Mouse (Mus musculus) heart, embryonic 14.5 days (tissue): ENCODE data around the gene Trpm3. TPM values are rescaled to one million over a fixed set of nuclear protein-coding genes. Genes with fewer than 3 reads are reported as not detected.

Experiments
- ATAC-seq: fragments of 200-750 bp; cut with Nextera tagmentation; 2 replicates; pipeline ENCODE4 v1.8.0; 2017; ENCODE audit warnings: low read depth, moderate TSS enrichment; ENCODE audit not compliant: insufficient number of reproducible peaks, insufficient read depth, low FRiP score
- H3K27ac ChIP-seq, 2 experiments: fragments of 200-500 bp in 1 of 2; fragments of 300-500 bp in 1 of 2; sonication (generic) in 1 of 2; replicated peaks in 1 of 2; 2 replicates each; pipeline ENCODE4 v1.5.1; 2012 to 2014; ENCODE audit warnings: low read depth in 2 of 2, low read length in 2 of 2, control low read depth in 1 of 2, mild to moderate bottlenecking in 1 of 2, mixed read lengths in 1 of 2; ENCODE audit not compliant: control insufficient read depth in 1 of 2, insufficient read depth in 1 of 2
- H3K27me3 ChIP-seq: fragments of 300-500 bp; sonication (generic); 2 replicates; pipeline ENCODE4 v1.6.1; 2014; ENCODE audit warnings: mild to moderate bottlenecking, low read length, control low read depth; ENCODE audit not compliant: control insufficient read depth, insufficient read depth
- H3K36me3 ChIP-seq: fragments of 300-500 bp; sonication (generic); 2 replicates; pipeline ENCODE4 v1.6.1; 2014; ENCODE audit warnings: mild to moderate bottlenecking, control low read depth, low read length, mixed read lengths; ENCODE audit not compliant: control insufficient read depth, insufficient read depth
- H3K4me1 ChIP-seq, 2 experiments: fragments of 200-500 bp in 1 of 2; fragments of 300-500 bp in 1 of 2; sonication (generic) in 1 of 2; 2 replicates each; pipeline ENCODE4 v1.6.1; 2012 to 2014; ENCODE audit warnings: low read length in 2 of 2, control low read depth in 1 of 2, mixed read lengths in 1 of 2; ENCODE audit not compliant: control insufficient read depth in 2 of 2, insufficient read depth in 2 of 2
- H3K4me2 ChIP-seq: fragments of 300-500 bp; sonication (generic); 2 replicates; pipeline ENCODE4 v1.6.1; 2014; ENCODE audit warnings: mild to moderate bottlenecking, low read length
- H3K4me3 ChIP-seq, 2 experiments: fragments of 200-500 bp in 1 of 2; fragments of 300-500 bp in 1 of 2; sonication (generic) in 1 of 2; 2 replicates each; pipeline ENCODE4 v1.5.1; 2012 to 2014; ENCODE audit warnings: low read length in 2 of 2, mild to moderate bottlenecking in 2 of 2, control low read depth in 1 of 2, low read depth in 1 of 2, moderate library complexity in 1 of 2; ENCODE audit not compliant: control insufficient read depth in 1 of 2, insufficient read depth in 1 of 2
- H3K9ac ChIP-seq: fragments of 300-500 bp; sonication (generic); 2 replicates; pipeline ENCODE4 v1.6.1; 2014; ENCODE audit warnings: mild to moderate bottlenecking, low read length
- H3K9me3 ChIP-seq: fragments of 300-500 bp; sonication (generic); 2 replicates; pipeline ENCODE4 v1.6.1; 2016; ENCODE audit warnings: low read length, control low read depth; ENCODE audit not compliant: control insufficient read depth
- WGBS: fragments of 180-500 bp; shearing (Covaris S2); extraction: QIAGEN DNeasy Blood & Tissue Kit; methylation state at CpG from one replicate; pipeline ENCODE4 v1.1.7; 2014; 5-methylcytosine and 5-hydroxymethylcytosine counted together
- polyA plus RNA-seq: library from polyadenylated mRNA; unstranded; fragments of >200 nt; fragmentation: Nextera tagmentation; extraction: Ambion mirVana; gene quantifications from 2 replicates; pipeline ENCODE4 v1.2.1, GENCODE M21; 2014

Trpm3 gene
- polyA plus RNA-seq, 1 experiment from 2014 or later, result 1.2 TPM

DNA sequence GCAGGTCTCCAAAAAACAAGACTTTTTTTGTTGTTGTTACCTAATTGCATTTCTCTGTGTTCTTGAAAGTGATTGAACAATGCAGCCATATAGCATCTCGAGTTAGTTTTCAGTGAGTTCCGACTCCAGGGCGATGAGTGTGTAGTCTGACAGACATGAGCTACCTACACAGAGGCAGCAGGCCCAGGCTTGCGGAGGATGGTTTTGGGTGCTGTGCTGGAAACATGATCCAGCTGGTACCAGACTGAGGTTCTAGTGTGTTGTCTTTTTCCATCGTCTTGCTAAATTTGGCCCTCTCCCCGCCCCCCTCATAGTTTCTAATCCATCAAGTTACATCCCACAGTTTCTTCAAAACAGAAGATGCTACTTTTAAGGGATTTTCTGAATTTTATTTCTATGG, 110.2 kb downstream of the Trpm3 start:
- H3K27me3 ChIP-seq, result no peaks in the 10 kb centered on the region
- H3K4me1 ChIP-seq, result no peaks in the 10 kb centered on the region
- H3K9ac ChIP-seq, result no peak overlapping the region
- no peaks in the 10 kb centered on the region for H3K36me3 ChIP-seq
- no peak overlapping the region for H3K4me2 ChIP-seq
- H3K4me3 ChIP-seq, result no peak overlapping the region
- no peaks in the 10 kb centered on the region for H3K9me3 ChIP-seq
- 64% methylated on average over 6 of the region's 6 CpGs for WGBS
- ATAC-seq, result no peak
- no peak overlapping the region for H3K27ac ChIP-seq

DNA sequence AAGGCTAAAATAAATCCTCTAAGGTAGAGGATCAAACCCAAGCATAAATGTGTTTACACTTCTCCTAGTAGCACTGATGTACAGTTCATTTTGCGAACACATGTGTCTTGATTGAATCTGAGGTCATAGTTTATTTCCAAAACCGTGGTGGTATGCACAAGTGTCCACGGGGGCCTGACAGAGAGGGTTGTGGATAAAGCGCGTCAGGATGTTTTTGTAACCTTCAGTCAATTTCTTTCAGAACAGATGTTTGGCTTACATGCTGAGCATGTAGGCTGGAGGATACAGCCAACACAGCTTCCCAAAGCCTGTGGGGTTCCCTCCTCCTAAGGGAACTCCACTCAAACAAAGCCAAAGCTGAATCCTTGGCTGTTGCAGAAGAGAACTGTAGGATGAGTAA, 134.1 kb downstream of the Trpm3 start:
- no peak overlapping the region for H3K4me2 ChIP-seq
- H3K4me3 ChIP-seq, result no peak overlapping the region
- no peaks in the 10 kb centered on the region for H3K4me1 ChIP-seq

DNA sequence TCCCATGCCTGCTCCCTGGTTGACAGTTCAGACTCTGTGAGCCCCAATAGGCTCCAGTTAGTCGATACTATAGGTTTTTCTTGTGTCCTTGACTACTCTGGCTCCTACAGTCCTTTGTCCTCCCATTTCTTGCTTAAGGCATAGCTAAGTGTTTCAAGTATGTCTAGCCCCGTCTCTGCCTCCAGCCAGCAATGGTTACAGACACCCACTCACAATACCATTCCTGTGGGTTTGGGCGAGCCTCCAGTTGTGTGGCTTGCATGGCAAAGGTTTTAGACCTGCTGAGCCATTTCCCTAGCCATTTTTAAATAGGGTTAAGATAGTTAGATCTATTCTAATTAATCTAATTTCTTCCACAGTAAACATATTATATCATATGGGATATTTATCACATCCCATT, 145.8 kb downstream of the Trpm3 start:
- Histone ChIP-seq H3K9ac (no peak overlapping the region), H3K36me3 (no peaks in the 10 kb centered on the region), H3K4me1 (no peaks in the 10 kb centered on the region), H3K4me3 (no peak overlapping the region), H3K9me3 (no peaks in the 10 kb centered on the region), H3K27ac (no peak overlapping the region), H3K4me2 (no peak overlapping the region), H3K27me3 (no peaks in the 10 kb centered on the region)
- no peak for ATAC-seq
- WGBS, result 72% methylated on average over 3 of the region's 3 CpGs

More for the DNA sequence above, 134.1 kb downstream of the Trpm3 start:
- Histone ChIP-seq H3K27ac (no peak overlapping the region), H3K9me3 (no peaks in the 10 kb centered on the region), H3K27me3 (no peaks in the 10 kb centered on the region), H3K36me3 (no peaks in the 10 kb centered on the region), H3K9ac (no peak overlapping the region)
- no peak for ATAC-seq
- 54% methylated on average over 5 of the region's 5 CpGs for WGBS

DNA sequence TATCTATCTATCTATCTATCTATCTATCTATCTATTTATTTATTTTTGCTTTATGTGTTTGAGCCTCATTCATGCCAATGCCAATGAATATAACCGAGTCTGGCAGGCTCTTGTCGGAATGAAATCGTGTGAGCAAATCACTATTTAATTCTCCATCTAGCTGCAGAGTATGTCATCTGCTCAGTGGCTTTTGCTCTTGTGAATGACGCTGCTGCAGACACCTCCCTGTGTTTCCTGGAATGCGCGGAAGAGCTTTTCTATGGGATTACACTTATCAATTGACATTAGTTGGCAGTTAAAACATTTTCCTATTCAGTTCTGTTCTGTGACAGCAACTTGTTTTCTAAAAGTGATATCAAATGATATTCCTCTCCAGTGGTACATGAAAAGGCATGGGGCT, 153.8 kb downstream of the Trpm3 start:
- H3K9ac ChIP-seq, result no peak overlapping the region
- H3K4me1 ChIP-seq, result no peaks in the 10 kb centered on the region
- no peaks in the 10 kb centered on the region for H3K9me3 ChIP-seq
- no peak for ATAC-seq
- 69% methylated on average over 6 of the region's 6 CpGs for WGBS
- no peaks in the 10 kb centered on the region for H3K27me3 ChIP-seq
- H3K4me2 ChIP-seq, result no peak overlapping the region
- H3K36me3 ChIP-seq, result no peaks in the 10 kb centered on the region
- H3K4me3 ChIP-seq, result no peak overlapping the region
- no peak overlapping the region for H3K27ac ChIP-seq

DNA sequence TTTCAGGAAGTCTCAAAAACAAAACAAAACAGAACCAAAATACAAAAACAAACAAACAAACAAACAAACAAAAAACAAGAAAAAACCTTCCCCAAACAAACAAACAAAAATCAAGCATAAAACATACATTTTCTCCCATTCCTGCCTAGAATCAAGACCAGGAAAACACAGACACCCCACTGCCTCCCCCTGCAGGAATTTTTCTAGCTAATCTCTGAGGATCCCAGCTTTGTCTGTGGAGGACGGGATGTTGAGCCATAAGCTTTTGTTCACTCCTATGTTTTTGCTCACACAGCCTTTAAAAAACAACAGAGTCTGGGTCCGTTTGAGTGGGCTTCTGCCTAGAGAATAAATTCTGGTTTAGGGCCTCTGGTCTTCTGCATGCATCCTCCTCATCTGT, 162.1 kb downstream of the Trpm3 start:
- no peak overlapping the region for H3K27ac ChIP-seq
- no peak overlapping the region for H3K4me3 ChIP-seq
- no peaks in the 10 kb centered on the region for H3K36me3 ChIP-seq
- no peak for ATAC-seq
- no peaks in the 10 kb centered on the region for H3K9me3 ChIP-seq
- no peak overlapping the region for H3K9ac ChIP-seq
- peaks cover 0 to 5% of the 10 kb centered on the region in 2 experiments; a peak in 1 of 4 replicates for H3K4me1 ChIP-seq
- H3K27me3 ChIP-seq, result no peaks in the 10 kb centered on the region
- WGBS, result 37% methylated on average over 2 of the region's 2 CpGs
- H3K4me2 ChIP-seq, result no peak overlapping the region

DNA sequence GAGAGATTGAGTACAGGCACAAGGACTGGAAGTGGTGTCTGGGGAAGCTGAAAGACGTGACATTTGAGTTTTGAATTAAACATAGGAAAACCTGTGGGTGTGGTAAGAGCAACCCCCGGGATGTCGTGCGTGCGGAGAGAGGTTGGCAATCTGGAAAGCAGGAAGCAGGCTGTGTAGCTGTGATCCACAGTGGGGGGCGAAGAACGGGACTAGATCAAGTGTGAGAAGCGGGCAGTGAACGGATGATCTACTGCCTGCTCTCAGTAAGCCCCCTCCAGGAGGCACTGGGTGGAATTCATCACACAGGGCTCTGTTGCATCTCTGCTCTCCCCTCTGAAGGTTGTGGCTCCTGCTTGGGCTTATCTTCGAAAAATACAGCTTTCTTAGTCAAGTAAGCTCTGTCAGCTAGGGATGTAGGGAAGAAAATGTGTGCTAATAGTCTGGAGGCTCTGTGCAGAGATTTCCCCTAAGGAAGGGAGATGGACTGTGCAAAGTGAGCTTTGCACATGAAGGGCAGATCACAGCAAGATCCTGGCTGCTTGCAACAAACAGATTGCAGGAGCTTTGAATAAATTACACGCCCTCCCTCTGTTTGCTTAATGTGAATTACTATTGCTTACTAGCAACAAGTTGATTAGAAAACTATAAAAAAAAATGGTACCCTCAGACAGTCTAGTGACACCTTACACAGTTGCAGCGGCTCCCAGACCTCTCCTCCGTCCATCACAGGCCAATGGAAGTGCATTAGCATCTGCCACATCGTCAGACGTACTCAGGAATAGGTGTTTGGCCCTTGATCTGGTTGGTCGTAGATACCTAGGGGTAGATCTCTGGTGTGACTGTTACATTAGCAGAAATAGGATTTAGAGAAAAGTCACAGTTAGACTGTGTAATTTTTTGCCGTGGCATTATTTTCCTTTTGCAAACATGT, 164.4 kb downstream of the Trpm3 start:
- H3K27ac ChIP-seq, result peak overlapping the region in 1 of 2 experiments; percentile 59; a peak in 1 of 4 replicates
- no peaks in the 10 kb centered on the region for H3K36me3 ChIP-seq
- no peaks in the 10 kb centered on the region for H3K9me3 ChIP-seq
- no peak for ATAC-seq
- H3K4me1 ChIP-seq, result peaks cover 3 to 5% of the 10 kb centered on the region in 2 experiments; a peak in 1 of 4 replicates
- 33% methylated on average over 17 of the region's 17 CpGs for WGBS
- H3K9ac ChIP-seq, result 0 out of 2 replicates have a peak overlapping the region, but pooled peaks have one; percentile 25
- H3K27me3 ChIP-seq, result no peaks in the 10 kb centered on the region
- no peak overlapping the region for H3K4me3 ChIP-seq
- H3K4me2 ChIP-seq, result peak overlapping the region; percentile 64

DNA sequence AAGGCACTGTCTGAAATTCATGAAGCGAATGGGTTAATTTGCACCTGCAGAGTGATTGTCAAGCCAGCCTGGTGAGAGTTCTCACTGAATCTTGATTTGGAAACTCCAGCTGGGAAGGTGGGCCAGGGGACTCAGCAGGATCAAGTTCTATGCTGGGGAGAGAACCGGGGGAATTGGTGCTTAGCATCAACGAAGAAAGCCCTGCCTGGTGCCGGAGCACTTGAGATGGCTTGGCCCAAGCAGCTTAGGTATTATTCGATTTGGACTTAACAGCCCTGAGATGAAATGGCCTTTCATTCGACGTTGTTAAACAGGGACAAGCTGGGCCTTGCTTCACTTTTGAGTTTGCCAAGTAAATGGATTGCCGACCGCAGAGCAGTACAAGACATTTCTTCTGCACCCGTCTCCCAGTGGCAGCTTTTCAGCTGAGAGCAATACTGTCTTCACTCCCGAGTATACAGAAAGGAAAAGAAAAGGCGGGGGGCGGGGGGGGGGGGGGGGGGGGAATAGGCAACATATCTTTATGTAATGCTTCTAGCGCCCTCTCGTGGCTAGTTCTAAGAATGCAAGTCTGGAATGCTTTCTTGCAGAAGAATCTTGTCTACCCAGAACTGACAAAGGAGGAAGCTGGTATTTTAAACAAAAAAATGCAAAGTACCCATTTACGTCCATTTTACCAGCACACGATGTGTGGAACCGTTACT, 165.3 kb downstream of the Trpm3 start:
- ATAC-seq, result no peak
- Histone ChIP-seq H3K4me1 (peaks cover 4 to 5% of the 10 kb centered on the region in 2 experiments; a peak in 1 of 4 replicates), H3K9ac (peak overlapping the region; percentile 53), H3K27ac (peak overlapping the region in 1 of 2 experiments; percentile 59; a peak in 1 of 4 replicates), H3K9me3 (no peaks in the 10 kb centered on the region), H3K4me2 (peak overlapping the region; percentile 64), H3K4me3 (peak overlapping the region; percentile 32 to 49), H3K36me3 (no peaks in the 10 kb centered on the region), H3K27me3 (no peaks in the 10 kb centered on the region)
- 4% methylated on average over 17 of the region's 18 CpGs for WGBS
